Mouse (Mus musculus) heart, adult 2 months (tissue): ENCODE data around the gene Gm21970. TPM values are rescaled to one million over a fixed set of nuclear protein-coding genes. Genes with fewer than 3 reads are reported as not detected.

ENCODE experiments used
- DNase-seq, 2 experiments: peaks; one replicate each; pipeline ENCODE4 v3.0.0; 2021
- H3K27ac ChIP-seq: fragments of 200-600 bp; 2 replicates; pipeline ENCODE4 v1.8.1; 2022
- H3K27me3 ChIP-seq: fragments of 200-500 bp; 2 replicates; pipeline ENCODE4 v1.6.1; 2012; ENCODE audit warnings: mild to moderate bottlenecking, low read length, inconsistent platforms, mixed read lengths; ENCODE audit not compliant: control insufficient read depth, insufficient read depth
- H3K36me3 ChIP-seq: fragments of 200-500 bp; 2 replicates; pipeline ENCODE4 v1.6.1; 2012; ENCODE audit warnings: low read length, inconsistent platforms; ENCODE audit not compliant: control insufficient read depth, insufficient read depth
- H3K4me1 ChIP-seq: fragments of 200-500 bp; 2 replicates; pipeline ENCODE4 v1.6.1; 2011; ENCODE audit warnings: low read length; ENCODE audit not compliant: control insufficient read depth, insufficient read depth
- H3K4me3 ChIP-seq: fragments of 200-600 bp; 2 replicates; pipeline ENCODE4 v1.8.1; 2022
- H3K79me2 ChIP-seq: fragments of 200-500 bp; replicated peaks from 2 replicates; pipeline ENCODE4 v1.6.1; 2012; ENCODE audit warnings: mild to moderate bottlenecking, inconsistent platforms, low read length, moderate library complexity, mixed read lengths; ENCODE audit not compliant: control insufficient read depth, insufficient read depth
- H3K9ac ChIP-seq: fragments of 200-500 bp; 2 replicates; pipeline ENCODE4 v1.6.1; 2012; ENCODE audit warnings: low read depth, mild to moderate bottlenecking, control low read depth, inconsistent platforms, low read length, mixed read lengths
- CTCF ChIP-seq: fragments of 200-600 bp; IDR thresholded peaks from 2 replicates; pipeline ENCODE4 v1.8.1; 2022; ENCODE audit warnings: antibody characterized with exemption, mild to moderate bottlenecking, moderate library complexity
- EP300 ChIP-seq: fragments of 200-500 bp; IDR thresholded peaks from 2 replicates; pipeline ENCODE4 v1.6.1; 2011; ENCODE audit warnings: low read depth, low read length, control low read depth; ENCODE audit not compliant: insufficient read depth
- POLR2A ChIP-seq: fragments of 200-500 bp; IDR thresholded peaks from 2 replicates; pipeline ENCODE4 v1.6.1; 2011; ENCODE audit warnings: mild to moderate bottlenecking, low read depth, low read length, control low read depth; ENCODE audit not compliant: insufficient read depth
- WGBS: fragments of 180-500 bp; shearing (Covaris S2); methylation state at CpG from one replicate; pipeline ENCODE4 v1.1.7; 2018; 5-methylcytosine and 5-hydroxymethylcytosine counted together
- intact Hi-C: fragments of 180-260 bp; cut with DNase I; formaldehyde crosslinking; loops from one replicate; pipeline ENCODE4 v1.15.1; 2025
- polyA plus RNA-seq: library from polyadenylated mRNA; depleted of rRNA; stranded (reverse); fragments of >200 nt; gene quantifications from 2 replicates; pipeline ENCODE4 v1.2.3, GENCODE M21; 2012; rRNA removed
- total RNA-seq, 2 experiments: library from RNA; stranded (reverse); gene quantifications; 2 replicates each; pipeline ENCODE4 v1.2.3; 2021

The Gm21970 gene
- total and polyA plus RNA-seq, 3 experiments = not detected

- Histone ChIP-seq H3K79me2 (no peaks in the 10 kb centered on the region), H3K4me1 (peaks cover 7% of the 10 kb centered on the region), H3K4me3 (peak overlapping the region; percentile 66), H3K27ac (peak overlapping the region; percentile 92), H3K27me3 (no peaks in the 10 kb centered on the region), H3K9ac (no peak overlapping the region), H3K36me3 (no peaks in the 10 kb centered on the region)
- TF ChIP-seq CTCF (no peak), EP300 (no peak), POLR2A (no peak)
- intact Hi-C loops = loop anchor here (1.0 kb wide), 1 partner anchor 18 kb away; no protein-coding TSS in a partner anchor
- no peak for DNase-seq
- 43% methylated on average over 13 of the region's 13 CpGs for WGBS
These were observed 74.2 kb downstream of the Gm21970 start for GRCm38 (mm10) chr16:91465505-91466240.

- H3K79me2 ChIP-seq = no peaks in the 10 kb centered on the region
- H3K27me3 ChIP-seq = no peaks in the 10 kb centered on the region
- no peaks in the 10 kb centered on the region for H3K36me3 ChIP-seq
- WGBS = 32% methylated on average over 6 of the region's 6 CpGs
- intact Hi-C loops = no loop called here
- no peak overlapping the region; the same call in 1 of the 2 replicates for H3K27ac ChIP-seq
- peaks cover 7% of the 10 kb centered on the region for H3K4me1 ChIP-seq
- DNase-seq = peak in 1 of 2 experiments; percentile 42
- no peak overlapping the region for H3K4me3 ChIP-seq
- peak; percentile 24; the same call in 1 of the 2 replicates for TF ChIP-seq POLR2A
- TF ChIP-seq CTCF = no peak
- 0 out of 2 replicates have a peak, but pooled peaks have one; percentile 18 for TF ChIP-seq EP300
- no peak overlapping the region for H3K9ac ChIP-seq
These were observed 75.0 kb downstream of the Gm21970 start for GRCm38 (mm10) chr16:91466566-91466965.

Other genes with a start within 250 kb of the Gm21970 start
- gene Olig2, start 166.3 kb upstream of the Gm21970 start, total RNA-seq = not detected
- not detected in 2 replicates for gene Olig2, start 166.3 kb upstream of the Gm21970 start, polyA plus RNA-seq
- not detected for gene Olig1, start 121.9 kb upstream of the Gm21970 start, total RNA-seq
- 0.12 and 0.25 TPM in 2 replicates for gene Olig1, start 121.9 kb upstream of the Gm21970 start, polyA plus RNA-seq
- gene Ifnar2, start 18.9 kb upstream of the Gm21970 start, total RNA-seq = 10 to 100 TPM; 31.2 to 36.0 TPM
- 39.9 and 51.6 TPM in 2 replicates for gene Ifnar2, start 18.9 kb upstream of the Gm21970 start, polyA plus RNA-seq
- 100 to 1,000 TPM in 1 of 2 experiments, 10 to 100 TPM in 1; 98.2 to 122 TPM for gene Il10rb, start 14.4 kb downstream of the Gm21970 start, total RNA-seq
- 136 and 182 TPM in 2 replicates for gene Il10rb, start 14.4 kb downstream of the Gm21970 start, polyA plus RNA-seq
- gene Ifnar1, start 93.5 kb downstream of the Gm21970 start, total RNA-seq = 10 to 100 TPM; 23.6 to 24.0 TPM
- gene Ifnar1, start 93.5 kb downstream of the Gm21970 start, polyA plus RNA-seq = 12.5 and 20.2 TPM in 2 replicates
- 100 to 1,000 TPM; 120 TPM for gene Ifngr2, start 155.4 kb downstream of the Gm21970 start, total RNA-seq
- gene Ifngr2, start 155.4 kb downstream of the Gm21970 start, polyA plus RNA-seq = 100 and 140 TPM in 2 replicates
- 10 to 100 TPM; 47.0 to 62.7 TPM for gene Tmem50b, start 206.1 kb downstream of the Gm21970 start, total RNA-seq
- gene Tmem50b, start 206.1 kb downstream of the Gm21970 start, polyA plus RNA-seq = 63.4 and 99.8 TPM in 2 replicates
- gene Dnajc28, start 227.3 kb downstream of the Gm21970 start, total RNA-seq = 10 to 100 TPM; 31.1 to 34.1 TPM
- gene Dnajc28, start 227.3 kb downstream of the Gm21970 start, polyA plus RNA-seq = 9.8 and 19.5 TPM in 2 replicates